Mouse (Mus musculus): ENCODE measurements around the gene C2cd5.

C2cd5 gene

DNA sequence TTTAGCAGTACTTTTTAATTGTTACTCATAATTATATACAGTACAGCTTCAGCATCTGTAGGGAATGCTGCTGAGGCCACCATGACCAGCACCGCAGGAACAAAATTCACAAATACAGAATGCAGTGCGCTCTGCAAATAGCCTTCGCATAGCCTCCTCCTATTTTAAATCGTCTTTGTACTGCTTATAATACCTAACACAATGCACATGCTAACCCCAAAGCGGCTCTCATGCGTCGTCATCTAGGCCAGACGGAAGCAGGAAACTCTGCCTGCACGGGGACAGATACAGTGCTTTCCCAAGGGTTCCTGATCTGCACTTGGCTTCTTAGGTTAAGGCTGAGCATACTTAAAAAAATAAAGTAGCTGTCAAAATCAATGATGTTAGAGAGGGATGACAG is 29.2 kb downstream of the C2cd5 start:
- DNase-seq = no peak

DNA sequence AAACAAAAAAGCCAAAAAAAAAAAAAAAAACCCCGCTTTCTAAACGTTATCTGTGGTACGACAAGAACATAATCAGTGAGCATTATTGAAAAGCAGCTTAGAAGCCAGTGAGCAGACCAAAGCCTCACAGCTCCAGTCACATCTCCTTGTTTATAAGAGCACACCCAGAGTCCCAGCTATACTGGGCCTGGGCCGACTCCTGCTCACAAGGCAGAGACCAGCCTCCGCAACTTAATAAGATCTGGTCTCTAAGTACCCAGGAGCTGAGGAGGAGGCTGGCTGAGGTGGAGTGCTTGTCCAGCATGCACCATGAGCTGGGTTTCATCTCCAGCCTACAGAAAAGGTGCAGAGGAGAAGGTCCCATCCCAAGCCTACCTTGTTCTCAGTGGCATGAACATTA is 29.9 kb downstream of the C2cd5 start:
- no peak for DNase-seq

DNA sequence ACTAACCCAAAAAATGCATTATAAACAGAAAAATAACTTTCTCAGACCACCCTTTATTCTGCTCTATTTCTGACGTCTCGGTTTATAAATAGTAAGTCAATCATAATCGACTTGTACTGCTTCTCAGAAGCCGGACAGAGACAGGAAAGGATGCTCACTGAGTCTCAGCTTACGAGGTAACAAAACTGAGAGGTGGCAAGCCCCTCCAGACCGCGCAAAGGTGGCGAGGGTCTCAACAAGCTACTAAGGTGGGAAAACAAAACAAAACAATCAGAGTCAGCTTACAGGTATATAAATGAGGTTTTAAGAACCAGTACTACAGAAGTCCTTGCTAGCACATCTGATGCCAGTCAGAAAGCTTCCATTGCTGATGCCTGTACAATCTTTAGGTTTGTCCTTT is 30.3 kb downstream of the C2cd5 start:
- DNase-seq = no peak

DNA sequence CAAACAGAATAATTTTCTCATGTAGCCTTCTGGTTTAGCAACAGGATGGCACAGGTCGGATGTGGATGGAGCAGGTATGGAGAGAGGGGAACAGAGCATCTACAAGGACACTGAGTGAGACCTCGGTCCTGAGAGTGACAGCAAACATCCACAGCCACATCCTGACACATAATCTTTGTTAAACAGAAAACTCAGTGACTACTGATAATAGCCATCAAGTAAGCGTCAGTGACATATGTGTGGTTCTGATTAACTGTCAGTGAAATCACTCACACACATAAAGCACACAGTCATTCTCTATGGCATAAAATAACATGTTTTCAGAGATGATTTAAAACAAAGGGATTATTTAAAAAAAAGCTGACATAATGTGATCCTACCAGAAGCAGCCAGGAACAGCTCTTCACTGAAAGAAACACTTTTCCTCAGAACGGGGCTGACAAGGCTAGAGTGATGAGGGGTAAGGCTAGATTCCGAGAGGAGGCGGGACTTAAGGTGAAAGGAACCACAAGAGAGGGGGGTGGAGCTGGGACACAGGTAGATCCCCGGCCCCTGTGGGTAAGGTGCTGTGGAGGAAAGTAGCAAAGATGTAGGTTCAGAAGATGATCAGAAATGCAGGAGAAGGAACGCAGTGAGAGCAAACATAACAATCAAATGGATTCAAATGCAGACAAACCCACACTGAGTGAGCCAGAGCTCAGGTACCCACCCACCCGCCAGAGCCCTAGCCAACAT is 31.6 kb downstream of the C2cd5 start:
- no peak for DNase-seq

DNA sequence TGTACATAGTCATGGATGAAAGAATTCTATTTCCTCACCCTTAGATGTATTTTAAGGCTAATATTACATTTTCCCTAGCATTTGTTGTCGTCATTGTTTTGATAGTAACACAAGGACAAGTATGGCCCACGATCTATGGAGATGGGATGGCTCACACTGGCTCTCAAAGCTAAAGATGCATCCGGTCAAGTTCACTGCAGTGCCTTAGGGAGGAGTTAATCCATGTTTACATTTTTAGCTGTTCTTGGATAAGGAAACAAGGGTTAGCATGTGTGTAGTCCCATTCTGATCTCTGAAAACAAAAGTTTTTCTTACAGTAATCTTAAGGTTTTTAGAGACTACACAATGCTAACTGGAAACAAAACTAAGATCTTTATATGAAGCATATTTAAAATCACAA is 32.3 kb downstream of the C2cd5 start:
- DNase-seq = no peak

DNA sequence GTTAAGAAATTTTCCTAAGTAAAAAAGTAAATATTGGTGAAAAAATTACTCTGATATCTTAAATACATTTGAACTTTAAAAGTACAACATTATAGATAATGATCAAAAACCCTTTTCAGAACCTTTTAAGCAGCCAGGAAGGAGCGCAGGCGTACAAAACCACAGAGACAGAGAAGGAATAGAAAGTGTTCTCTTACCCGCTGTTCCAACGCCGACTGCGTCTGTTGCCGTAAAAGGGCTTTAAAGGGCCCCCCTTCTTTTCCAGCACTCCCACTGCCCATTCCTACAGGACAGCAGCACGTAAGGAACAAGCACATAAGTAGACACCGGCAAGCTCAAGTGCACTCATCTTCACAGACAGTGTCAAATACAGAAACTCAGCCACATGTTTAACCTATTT is 33.1 kb downstream of the C2cd5 start:
- DNase-seq = peak; percentile 34 to 44

DNA sequence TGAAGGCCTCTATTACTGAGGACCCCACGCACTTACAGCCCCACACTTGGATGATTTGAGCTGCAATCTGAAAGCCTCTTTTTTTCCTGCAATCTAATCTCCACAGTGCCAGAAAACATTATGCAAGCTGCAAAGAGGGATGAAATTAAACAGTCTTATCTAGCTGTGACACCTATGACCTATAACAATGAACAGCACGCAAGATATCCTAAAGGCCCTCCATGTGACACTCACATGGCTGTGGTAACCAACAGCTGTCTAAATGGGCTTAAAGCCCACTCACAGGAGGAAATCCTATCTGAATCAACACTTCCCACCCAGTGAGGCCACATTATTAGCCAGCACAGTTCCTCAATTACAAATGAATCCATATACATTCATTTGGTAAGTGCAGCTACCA is 35.9 kb downstream of the C2cd5 start:
- no peak for DNase-seq

DNA sequence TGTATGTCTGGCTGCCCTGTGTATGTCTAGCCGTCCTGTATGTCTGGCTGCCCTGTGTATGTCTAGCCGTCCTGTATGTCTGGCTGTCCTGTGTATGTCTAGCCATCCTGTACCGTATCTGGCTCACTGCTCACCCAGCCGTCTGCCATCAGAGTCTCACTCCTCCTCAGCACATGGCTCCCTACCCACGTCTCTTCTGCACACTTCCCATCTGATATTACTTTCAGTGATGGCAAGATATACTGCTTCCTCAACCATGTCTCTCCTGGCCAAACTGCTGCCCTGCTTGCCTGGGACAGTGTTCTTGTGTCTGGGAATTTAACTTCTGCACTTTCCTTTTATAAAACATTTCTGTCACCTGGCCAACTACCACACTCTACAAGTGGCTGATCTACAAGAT is 42.3 kb downstream of the C2cd5 start:
- no peak for DNase-seq

DNA sequence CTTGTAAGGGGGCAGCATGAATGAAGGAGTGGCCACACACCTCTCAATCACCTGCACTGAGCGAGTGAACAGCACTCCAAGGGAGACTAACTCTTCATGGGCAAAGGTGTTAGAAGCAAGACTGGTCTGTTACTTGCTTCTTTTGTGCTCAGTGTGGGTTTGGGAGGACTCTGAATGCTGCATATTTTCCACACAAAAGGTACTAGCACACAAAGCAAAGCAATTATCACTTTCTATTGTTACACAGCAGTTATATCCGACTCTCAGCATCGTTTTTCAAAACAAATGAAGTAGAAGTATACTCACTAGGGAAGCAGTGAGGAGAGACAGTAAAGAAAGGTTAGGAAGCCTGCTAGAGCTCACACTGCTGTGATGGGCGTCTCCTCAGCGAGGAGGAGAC is 48.4 kb downstream of the C2cd5 start:
- DNase-seq = no peak

DNA sequence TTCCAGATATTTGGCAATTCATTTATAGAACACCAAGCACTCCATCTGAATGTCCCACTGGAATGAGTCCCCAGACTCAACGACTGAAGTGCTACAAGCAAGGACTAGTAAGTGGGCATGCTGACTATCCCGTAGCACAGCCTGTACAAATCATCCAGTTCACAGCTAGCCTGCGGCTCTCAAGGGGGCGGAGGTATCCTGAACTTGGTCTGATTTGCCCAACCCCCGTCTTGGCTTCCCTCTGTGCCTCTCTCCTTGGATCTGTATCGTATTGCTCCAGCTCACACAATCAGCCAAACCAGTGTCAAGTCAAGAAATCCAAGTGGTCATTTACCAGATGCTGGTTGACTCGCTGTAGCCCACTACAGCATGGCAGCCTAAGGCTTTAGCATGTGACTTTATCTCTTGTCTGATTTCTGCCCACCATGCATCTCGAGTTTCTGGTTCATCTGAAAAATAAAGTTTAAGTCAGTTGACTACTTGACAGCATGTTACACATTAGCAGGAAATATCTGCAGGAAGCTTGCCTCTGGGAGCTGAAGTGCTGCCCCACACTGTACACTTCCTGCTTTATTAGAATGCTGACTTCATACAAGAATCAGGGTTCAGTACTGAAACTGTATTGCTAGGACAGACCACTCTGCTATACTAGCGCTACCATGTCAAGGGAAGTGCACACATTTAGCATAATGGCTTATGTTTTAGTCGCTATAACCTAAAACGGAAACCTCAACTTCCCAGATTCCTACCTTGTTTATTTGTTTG is 50.0 kb downstream of the C2cd5 start:
- DNase-seq = no peak

DNA sequence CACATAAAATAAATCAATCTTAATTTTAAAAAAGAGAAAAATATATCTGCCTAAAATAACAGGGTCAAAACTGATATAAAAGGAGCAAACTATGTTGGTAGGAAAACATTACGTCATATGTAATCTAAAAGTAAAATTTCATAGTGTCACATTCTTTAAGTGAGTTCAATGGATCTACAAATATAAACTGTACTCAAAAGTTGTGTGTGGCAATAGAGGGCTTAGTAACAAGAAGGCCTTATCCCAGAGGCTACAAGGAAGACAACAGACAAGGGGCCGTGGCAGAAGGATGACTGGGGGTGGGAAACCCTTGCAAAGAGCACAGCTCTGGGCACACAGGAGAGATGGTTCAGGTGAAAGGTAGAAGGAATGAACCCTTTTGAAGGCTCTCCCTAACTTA is 50.8 kb downstream of the C2cd5 start:
- no peak for DNase-seq

DNA sequence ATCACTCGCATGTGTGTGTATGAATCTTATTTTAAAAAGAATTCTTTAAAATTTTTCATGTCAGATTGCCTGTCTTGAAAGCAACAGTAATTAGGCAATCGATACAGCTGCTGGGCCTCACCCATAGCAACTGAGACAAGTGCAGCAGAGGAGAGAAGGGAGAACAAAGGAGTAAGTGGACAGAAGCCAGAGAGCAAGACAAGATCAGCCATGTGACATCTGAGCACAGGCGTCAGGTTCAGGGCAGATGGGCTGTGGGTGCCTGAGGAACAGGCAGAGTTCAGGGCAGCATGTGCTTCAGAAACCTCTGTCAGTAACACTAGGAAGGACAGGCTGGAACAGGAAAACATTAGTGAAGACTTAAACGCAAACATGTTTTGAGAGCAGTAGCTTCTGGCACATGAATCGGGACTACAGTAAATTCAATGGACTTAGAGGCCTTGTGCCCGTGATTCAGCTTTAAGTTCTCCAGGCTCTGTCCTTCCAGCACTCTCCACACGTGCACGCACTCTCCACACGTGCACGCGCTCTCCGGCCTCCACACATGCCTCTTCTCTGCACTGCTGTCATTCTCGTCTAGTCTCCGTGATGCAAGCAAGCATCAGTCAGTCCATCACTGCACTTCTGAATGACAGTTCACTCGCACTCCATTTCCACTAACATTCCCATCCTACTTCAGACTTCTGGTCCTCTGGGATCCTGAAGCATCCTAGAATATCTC is 52.2 kb downstream of the C2cd5 start:
- DNase-seq = no peak

DNA sequence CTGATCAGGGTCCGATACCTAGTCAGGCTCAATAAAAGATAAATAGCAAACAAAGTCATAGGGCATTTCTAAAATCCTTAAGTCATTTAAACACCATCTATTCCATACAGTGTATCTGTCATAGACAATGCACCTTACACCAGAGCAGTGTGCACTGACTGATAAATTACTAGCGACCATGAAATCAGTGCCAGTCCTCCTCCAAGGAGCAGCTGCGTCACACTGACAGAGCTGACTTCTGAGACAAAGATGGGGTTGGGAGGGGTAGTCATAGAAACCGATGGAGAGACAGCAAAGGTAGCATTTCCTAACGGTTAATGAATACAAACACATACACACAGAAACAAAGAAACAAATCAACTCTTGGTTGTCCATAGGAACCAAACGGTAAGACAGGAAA is 58.4 kb downstream of the C2cd5 start:
- DNase-seq = no peak

DNA sequence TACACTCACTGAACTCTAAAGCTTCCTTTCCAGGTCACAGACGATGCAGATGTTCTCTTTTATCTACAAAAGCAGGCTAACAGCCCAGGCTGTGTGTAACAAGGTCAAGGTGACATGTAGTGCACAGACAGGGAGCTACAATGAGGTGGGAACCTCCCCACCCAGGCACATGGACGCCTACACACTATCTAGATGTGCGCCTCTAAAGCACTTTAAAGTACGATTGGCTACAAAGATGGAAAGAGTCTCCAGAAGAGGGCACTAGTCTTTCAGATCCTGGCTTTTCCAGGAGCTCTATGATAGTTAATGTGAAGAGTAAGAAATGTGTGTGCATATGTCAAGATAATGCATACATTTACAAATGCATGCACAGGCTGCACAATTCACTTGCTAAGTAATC is 64.7 kb downstream of the C2cd5 start:
- DNase-seq = peak; percentile 46 to 74

DNA sequence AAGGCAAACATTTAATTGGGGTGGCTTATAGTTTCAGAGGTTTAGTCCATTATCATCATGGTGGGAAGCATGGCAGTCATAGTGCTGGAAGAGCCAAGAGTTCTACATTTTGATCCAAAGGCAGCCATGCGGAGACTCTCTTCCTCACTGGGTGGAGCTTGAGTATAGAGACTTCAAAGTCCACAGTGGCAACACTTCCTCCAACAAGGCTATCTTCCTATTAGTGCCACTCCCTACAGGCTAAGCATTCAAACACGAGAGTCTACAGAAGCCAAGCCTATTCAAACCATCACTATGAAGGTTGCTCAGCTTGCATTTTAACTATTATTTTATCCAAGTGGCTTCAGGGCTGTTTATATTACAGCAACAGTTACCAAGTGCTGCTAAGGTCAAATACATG is 65.4 kb downstream of the C2cd5 start:
- no peak for DNase-seq

DNA sequence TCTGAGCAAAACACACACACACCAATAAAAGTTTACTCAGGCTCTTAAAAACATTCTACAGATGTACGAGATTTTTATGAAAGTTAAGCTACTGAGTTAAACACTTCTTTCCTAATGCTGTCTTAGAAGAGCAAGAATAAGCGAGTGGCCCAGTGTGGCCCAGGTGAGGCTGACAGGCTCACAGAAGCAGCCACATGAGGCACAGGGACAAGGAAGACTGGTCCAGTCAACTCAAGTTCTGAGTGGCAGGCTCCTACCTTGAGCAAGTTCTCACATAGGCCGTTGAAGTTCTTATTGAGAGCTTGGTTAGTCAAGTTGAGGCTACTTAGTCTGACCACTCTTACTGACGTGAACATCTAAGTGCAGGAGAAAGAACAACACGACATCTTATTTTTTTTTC is 69.4 kb downstream of the C2cd5 start:
- DNase-seq = no peak

DNA sequence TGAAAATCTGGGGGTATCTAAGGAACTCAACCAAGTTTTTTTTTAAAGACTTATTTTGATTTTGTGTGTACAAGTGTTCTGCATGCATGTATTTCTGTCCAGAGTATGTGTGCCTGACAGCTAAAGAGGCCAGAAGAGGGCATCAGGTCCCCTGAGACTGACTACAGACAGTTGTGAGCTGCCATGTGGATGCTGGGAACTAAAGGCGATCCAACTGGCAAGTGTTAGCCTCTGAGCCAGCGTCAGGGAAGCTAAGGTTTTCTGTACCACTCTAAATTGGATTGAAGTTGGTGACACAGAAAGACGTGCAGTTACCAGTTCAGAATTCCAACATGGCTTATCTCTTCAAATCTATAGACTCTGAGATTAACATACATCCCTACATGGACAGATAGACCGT is 72.0 kb downstream of the C2cd5 start:
- no peak for DNase-seq

DNA sequence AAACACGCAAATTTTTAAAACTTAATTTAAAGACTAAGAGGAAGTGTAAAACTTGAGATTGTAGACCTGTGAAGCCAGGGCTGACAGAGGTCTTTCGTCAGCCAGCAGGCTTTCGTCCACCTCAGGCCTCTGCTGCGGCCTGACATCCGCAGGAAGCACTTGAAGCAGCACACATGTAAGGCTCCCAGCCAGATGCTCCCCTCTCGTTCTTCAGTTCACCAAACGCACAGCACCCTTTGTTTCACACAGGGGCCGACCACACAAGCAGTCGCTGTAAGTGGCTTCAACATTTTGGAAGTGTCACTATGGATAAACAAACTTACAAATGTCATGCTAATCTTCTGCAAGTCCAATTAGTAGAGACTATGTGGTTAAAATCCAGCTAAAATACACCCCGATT is 72.5 kb downstream of the C2cd5 start:
- DNase-seq = no peak

DNA sequence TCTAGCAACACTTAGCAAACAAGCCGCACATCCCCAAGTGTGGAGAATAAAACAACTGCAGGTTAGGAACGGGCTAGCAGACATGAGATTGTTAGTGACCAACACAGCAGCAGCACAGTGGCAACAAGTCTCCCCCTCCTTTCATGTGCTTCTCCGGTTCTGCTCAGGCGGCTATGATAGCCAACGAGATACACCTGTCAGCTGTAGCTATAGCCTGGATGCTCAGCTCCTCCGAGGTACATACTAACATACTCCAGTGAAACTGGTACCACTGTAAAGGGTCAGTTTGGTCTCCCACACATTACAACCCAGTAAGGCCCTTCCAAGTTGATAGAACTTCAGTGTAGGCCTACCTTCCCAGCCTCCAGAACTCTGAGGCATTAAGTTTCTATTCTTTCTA is 76.2 kb downstream of the C2cd5 start:
- DNase-seq = no peak

DNA sequence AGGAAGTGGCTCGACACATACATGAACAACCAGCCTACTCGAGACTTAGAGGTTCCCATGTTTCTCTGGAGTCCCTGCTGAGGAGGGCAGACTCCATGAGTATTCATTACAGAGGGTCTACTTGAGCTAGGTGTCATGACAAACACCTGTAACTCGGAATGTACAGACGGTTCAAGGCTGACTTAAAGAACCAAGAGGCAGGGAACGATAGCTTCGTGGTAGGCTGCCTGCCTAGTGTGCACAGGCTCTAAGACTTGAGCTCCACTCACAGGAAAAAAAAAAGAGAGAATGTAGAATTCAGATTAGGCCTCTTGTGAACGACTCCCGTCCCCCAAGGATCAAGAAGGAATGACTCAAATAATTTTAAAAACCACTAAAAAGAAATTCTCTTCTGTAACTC is 78.2 kb downstream of the C2cd5 start:
- DNase-seq = no peak

DNA sequence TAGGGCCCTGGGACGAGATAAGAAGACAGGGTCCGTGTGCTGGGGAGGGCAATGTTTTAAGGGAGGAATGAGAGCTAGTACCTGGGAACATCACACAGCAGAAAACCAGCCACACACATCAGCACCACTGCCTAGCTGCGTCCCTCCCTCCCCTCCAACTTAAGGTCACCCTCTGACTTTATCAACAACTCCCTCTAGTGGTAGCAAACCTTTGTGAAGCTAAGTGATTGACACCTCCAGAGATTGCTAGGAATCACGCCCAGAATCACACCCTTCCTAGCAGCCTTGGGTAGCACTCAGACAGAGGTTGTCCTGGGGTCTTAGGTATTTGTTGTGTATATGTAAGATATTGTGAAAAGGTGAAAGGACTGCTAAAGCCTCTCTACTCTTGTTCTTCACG is 79.3 kb downstream of the C2cd5 start:
- no peak for DNase-seq

DNA sequence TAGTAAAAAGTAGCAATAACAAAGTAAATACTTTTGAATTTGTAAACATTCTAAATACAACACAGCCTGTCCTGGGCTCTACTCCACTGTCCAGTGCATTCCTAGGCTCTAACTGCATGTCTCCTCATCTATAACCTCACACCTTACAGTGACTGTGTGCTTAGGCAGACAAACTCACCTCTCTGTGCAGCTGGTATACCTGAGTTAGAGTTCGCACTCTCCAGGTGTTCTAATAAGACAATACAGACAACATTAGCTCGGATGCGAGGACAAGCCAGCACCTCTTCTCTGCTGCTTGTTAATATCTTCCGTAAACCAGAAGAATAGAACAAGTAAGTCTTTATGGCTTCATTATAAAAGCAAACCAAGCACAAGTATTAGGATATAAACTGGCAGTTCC is 79.8 kb downstream of the C2cd5 start:
- DNase-seq = no peak

DNA sequence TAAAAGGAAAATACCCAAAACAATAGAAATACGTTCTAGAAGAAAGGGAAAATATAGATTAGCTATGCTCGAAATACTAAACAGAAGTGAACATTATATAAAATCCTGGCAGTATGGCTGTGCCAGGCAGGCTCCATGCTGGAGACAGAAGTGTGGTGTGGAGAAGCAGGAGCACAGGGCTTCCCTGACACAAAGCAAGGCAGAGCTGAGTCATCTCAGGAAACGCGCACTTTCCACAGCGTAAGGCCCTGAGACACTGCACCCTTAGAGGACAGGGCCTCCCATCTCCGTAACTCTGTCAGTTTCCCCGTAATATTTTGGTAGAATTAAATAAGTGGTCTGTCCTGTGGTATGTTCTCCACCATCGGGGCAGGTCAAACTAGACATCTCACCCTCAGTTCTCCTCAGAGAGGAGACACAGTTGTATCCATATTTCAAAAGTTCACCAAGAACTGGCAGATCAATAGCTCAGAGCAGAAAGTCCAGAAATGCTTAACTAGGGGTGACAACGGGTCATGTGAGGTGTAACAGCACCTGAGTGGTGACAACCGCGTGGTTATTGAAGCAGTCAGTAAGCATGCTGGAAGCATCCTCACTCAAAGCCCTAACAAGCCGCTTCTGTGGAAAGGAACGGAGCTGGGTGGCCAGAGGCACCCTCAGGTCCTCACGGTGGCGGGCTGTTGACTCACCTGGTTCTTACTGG is 87.3 kb downstream of the C2cd5 start:
- no peak for DNase-seq
